Mouse (Mus musculus) ES-E14 (cell line): ENCODE measurements at regions not wholly inside any gene's neighbourhood (a gene's known extent, or its start where the extent isn't known, plus 50 kb on each side); places are given as distances from the start of the nearest gene placed in this dataset.

ENCODE experiments used
- DNase-seq: peaks from one replicate; pipeline ENCODE4 v3.0.0-alpha.2; 2013; ENCODE audit warnings: low read depth, low spot score
- H3K27ac ChIP-seq: 2 replicates; pipeline ENCODE4 v1.5.1; 2012; ENCODE audit warnings: low read depth, mild to moderate bottlenecking, low read length, moderate library complexity, mixed read lengths; ENCODE audit not compliant: poor library complexity, insufficient read depth, severe bottlenecking
- H3K36me3 ChIP-seq: 2 replicates; pipeline ENCODE4 v1.6.1; 2012; ENCODE audit warnings: mild to moderate bottlenecking, low read length, moderate library complexity, mixed read lengths; ENCODE audit not compliant: control insufficient read depth, poor library complexity, insufficient read depth, severe bottlenecking
- H3K4me1 ChIP-seq, 2 experiments: fragments of 150-350 bp in 1 of 2; sonication (generic) in 1 of 2; 2 replicates each; pipeline ENCODE4 v1.6.1; 2012; ENCODE audit warnings: low read length in 2 of 2, mild to moderate bottlenecking in 1 of 2, mixed read lengths in 1 of 2; ENCODE audit not compliant: control insufficient read depth in 2 of 2, insufficient read depth in 2 of 2, poor library complexity in 1 of 2
- H3K4me3 ChIP-seq, 2 experiments: fragments of 150-350 bp in 1 of 2; sonication (generic) in 1 of 2; 2 replicates each; pipeline ENCODE4 v1.5.1; 2012; ENCODE audit warnings: low read length in 2 of 2, low read depth in 1 of 2, mild to moderate bottlenecking in 1 of 2, mixed read lengths in 1 of 2; ENCODE audit not compliant: insufficient read depth in 1 of 2, poor library complexity in 1 of 2, severe bottlenecking in 1 of 2
- H3K9ac ChIP-seq: 2 replicates; pipeline ENCODE4 v1.6.1; 2012; ENCODE audit warnings: low read depth, mild to moderate bottlenecking, low read length, mixed read lengths; ENCODE audit not compliant: poor library complexity, insufficient read depth, severe bottlenecking
- H3K9me3 ChIP-seq: fragments of 150-350 bp; sonication (generic); 2 replicates; pipeline ENCODE4 v1.6.1; 2012; ENCODE audit warnings: low read depth, mild to moderate bottlenecking, low read length; ENCODE audit not compliant: control insufficient read depth, insufficient read depth
- CHD2 ChIP-seq: IDR thresholded peaks from 2 replicates; pipeline ENCODE4 v1.6.1; 2014; ENCODE audit warnings: mild to moderate bottlenecking, low read depth, low read length, inconsistent platforms
- HCFC1 ChIP-seq: IDR thresholded peaks from 2 replicates; pipeline ENCODE4 v1.6.1; 2012; ENCODE audit warnings: low read length, inconsistent platforms, borderline replicate concordance; ENCODE audit not compliant: insufficient read depth
- MAFK ChIP-seq: IDR thresholded peaks from 2 replicates; pipeline ENCODE4 v1.6.1; 2014; ENCODE audit warnings: mild to moderate bottlenecking, low read depth, low read length, inconsistent platforms; ENCODE audit not compliant: insufficient read depth
- ZC3H11A ChIP-seq: IDR thresholded peaks from 2 replicates; pipeline ENCODE4 v1.6.1; 2012; ENCODE audit warnings: low read depth, mild to moderate bottlenecking, inconsistent platforms, low read length, borderline replicate concordance
- ZNF384 ChIP-seq: IDR thresholded peaks from 2 replicates; pipeline ENCODE4 v1.6.1; 2012; ENCODE audit warnings: low read depth, low read length, inconsistent platforms
- in situ Hi-C, 2 experiments: fragments of 600-800 bp; cut with MboI; formaldehyde crosslinking; loops; one replicate each; pipeline ENCODE4 v1.15.1; 2025; ENCODE audit warnings: low sequenced_read_pairs in 2 of 2, inconsistent platforms in 1 of 2; ENCODE audit not compliant: unreplicated experiment in 2 of 2

DNA sequence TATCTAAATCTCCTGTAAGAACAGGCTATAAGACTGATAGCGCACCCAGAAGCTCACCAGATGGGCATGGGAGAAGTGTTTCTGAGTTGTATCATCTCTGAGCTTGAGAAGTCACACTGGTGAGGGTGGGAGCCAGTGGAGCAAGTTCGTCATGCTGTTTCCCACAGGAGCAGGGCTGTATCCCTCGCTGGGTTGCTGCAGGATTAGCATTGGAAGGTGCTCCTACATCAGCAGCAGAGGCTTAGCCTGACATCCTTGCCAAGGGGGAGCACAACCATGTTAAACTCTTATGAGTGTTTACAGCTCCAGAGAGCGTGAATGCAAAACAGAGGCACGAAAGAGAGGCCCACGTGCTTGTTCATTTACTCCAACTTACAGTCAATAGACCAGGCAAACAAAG lies 395.4 kb upstream of the Atp11b start:
- no peak for DNase-seq
- Histone ChIP-seq H3K4me3 (no peak overlapping the region), H3K36me3 (no peaks in the 10 kb centered on the region), H3K9me3 (no peaks in the 10 kb centered on the region), H3K9ac (no peak overlapping the region), H3K4me1 (no peaks in the 10 kb centered on the region), H3K27ac (no peak overlapping the region)
- in situ Hi-C loops = no loop called here
- TF ChIP-seq ZC3H11A (no peak), ZNF384 (no peak), MAFK (no peak), CHD2 (no peak), HCFC1 (no peak)

DNA sequence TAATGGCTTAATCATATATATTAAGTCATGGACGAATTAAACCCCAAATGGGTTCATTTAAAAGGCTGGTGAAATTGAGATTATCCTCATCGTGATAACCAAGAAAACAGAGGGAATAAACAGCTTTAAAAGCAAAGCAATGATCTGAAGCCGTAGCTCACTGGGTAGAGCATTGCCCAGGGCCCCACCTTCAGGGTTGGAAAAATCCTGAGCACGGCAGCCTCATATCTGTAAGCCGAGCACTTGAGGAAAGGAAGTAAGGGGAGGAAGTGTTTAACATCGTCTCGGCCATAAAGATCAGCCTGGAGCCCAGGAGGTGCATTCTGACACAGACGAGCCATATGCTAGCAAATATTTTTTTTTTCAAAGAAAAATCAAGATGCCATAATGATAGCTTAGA lies 394.6 kb upstream of the Atp11b start:
- no peak for DNase-seq
- H3K4me1 ChIP-seq = no peaks in the 10 kb centered on the region
- H3K9me3 ChIP-seq = no peaks in the 10 kb centered on the region
- no peak overlapping the region for H3K4me3 ChIP-seq
- no peak overlapping the region for H3K27ac ChIP-seq
- H3K36me3 ChIP-seq = no peaks in the 10 kb centered on the region
- no peak overlapping the region for H3K9ac ChIP-seq
- in situ Hi-C loops = no loop called here
- TF ChIP-seq ZNF384 (no peak), HCFC1 (no peak), CHD2 (no peak), ZC3H11A (no peak), MAFK (no peak)

DNA sequence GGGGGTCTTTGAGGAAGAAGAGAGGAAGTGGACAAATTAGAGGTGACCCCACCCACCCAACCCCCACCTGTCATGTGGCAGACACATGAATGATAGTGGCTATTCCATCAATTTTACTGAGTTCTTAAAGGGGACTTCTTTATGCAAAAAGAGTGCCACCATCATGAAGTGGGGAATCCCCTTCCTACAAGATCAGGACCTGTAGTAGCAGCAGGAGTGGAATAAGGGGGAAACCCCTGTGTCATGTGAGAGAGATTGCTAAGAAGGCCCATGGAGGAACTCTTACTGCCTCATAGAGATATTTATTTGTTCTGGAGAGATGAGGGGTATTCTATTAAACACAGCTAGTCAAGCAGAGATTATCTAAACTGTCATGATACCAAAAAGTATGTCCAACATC lies 393.4 kb upstream of the Atp11b start:
- DNase-seq = no peak
- H3K9me3 ChIP-seq = no peaks in the 10 kb centered on the region
- TF ChIP-seq ZC3H11A (no peak), ZNF384 (no peak), HCFC1 (no peak), MAFK (no peak), CHD2 (no peak)
- H3K36me3 ChIP-seq = no peaks in the 10 kb centered on the region
- H3K9ac ChIP-seq = no peak overlapping the region
- in situ Hi-C loops = no loop called here
- H3K27ac ChIP-seq = no peak overlapping the region
- H3K4me1 ChIP-seq = no peaks in the 10 kb centered on the region
- no peak overlapping the region for H3K4me3 ChIP-seq

DNA sequence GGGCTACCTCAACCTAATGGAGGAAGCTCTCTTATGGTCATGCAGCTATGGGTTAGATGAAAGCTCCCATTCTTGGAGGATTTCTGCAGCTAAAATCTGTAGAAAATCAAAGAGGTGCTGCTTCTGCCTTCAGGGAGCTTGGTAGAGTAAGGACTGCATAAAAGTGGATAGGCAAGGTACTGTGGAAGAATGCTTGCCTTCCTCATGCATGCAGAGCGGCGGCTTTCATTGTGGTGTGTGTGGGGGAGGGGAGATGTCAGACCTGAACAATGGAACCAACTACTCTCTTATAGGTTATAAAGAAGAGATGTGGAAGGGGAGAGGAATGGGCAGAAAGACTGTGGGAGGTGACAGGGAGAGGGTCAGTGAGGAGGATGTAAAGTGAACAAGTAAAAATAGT lies 392.8 kb upstream of the Atp11b start:
- Histone ChIP-seq H3K27ac (no peak overlapping the region), H3K4me1 (no peaks in the 10 kb centered on the region), H3K36me3 (no peaks in the 10 kb centered on the region), H3K4me3 (no peak overlapping the region), H3K9ac (no peak overlapping the region), H3K9me3 (no peaks in the 10 kb centered on the region)
- TF ChIP-seq MAFK = no peak
- no peak for TF ChIP-seq HCFC1
- no peak for TF ChIP-seq ZC3H11A
- no peak for TF ChIP-seq ZNF384
- TF ChIP-seq CHD2 = no peak
- DNase-seq = no peak
- in situ Hi-C loops = no loop called here

DNA sequence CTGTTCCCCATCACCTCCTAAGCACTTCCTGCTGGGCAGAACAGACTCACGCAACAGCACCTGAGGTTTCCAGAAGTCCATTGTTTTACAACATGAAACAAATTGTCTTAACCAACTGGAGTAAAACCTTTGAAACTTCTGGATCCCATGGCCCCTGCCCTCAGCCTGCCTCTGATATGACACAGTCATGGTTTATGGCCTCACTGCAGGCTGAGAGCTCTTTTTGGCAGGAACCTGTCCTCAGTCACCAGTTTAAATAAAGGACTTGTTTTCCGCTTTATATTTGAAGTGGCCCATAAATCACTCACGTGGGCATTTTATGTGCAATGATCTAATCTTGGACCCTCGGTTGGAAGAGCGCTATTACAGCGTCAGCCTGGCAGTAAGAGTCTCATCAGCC lies 388.5 kb upstream of the Atp11b start:
- Histone ChIP-seq H3K9ac (no peak overlapping the region), H3K9me3 (no peaks in the 10 kb centered on the region), H3K36me3 (no peaks in the 10 kb centered on the region), H3K27ac (no peak overlapping the region), H3K4me1 (no peaks in the 10 kb centered on the region), H3K4me3 (no peak overlapping the region)
- in situ Hi-C loops = no loop called here
- DNase-seq = no peak
- TF ChIP-seq ZNF384 (no peak), CHD2 (no peak), HCFC1 (no peak), MAFK (no peak), ZC3H11A (no peak)
